In genomic region chr5:79186608-79187007, GRCm38 (mm10) we compare ENCODE assay signal across 27 mouse cellular contexts.
"Had no signal": no experiment of that assay in that cellular context is flagged by ENCODE, and none has a peak within 500 bp of the region (broad histone marks: within the 10 kb centered on the region; RNA-seq: fewer than 3 reads in every experiment).

No protein-coding gene starts in this region.

- ATAC-seq: hindbrain, postnatal 0 days; intestine, embryonic 16.5 days; liver, embryonic 12.5 days had no signal

- H3K27ac ChIP-seq: heart, adult 2 months; heart, embryonic 13.5 days; heart, embryonic 15.5 days; hindbrain, embryonic 13.5 days; hindbrain, embryonic 15.5 days; hindbrain, postnatal 0 days; kidney, embryonic 15.5 days; kidney, postnatal 0 days; layer of hippocampus, adult 2 months; limb, embryonic 13.5 days; limb, embryonic 15.5 days; liver, embryonic 12.5 days; liver, embryonic 14.5 days had no signal

- H3K9me3 ChIP-seq: heart, embryonic 15.5 days; hindbrain, embryonic 13.5 days; hindbrain, embryonic 15.5 days; kidney, embryonic 15.5 days; limb, embryonic 13.5 days; limb, embryonic 15.5 days; liver, embryonic 12.5 days had no signal

- H3K4me1 ChIP-seq: heart, embryonic 13.5 days; heart, embryonic 15.5 days; hindbrain, embryonic 13.5 days; hindbrain, embryonic 15.5 days; kidney, embryonic 15.5 days; limb, embryonic 13.5 days; limb, embryonic 15.5 days; liver, embryonic 12.5 days had no signal

- H3K9ac ChIP-seq: heart, embryonic 13.5 days; heart, embryonic 15.5 days; hindbrain, embryonic 13.5 days; hindbrain, embryonic 15.5 days; kidney, embryonic 15.5 days; limb, embryonic 13.5 days; limb, embryonic 15.5 days; liver, embryonic 12.5 days; liver, embryonic 14.5 days had no signal

- H3K4me2 ChIP-seq: heart, embryonic 11.5 days; heart, embryonic 13.5 days; heart, embryonic 15.5 days; hindbrain, embryonic 13.5 days; hindbrain, embryonic 15.5 days; kidney, embryonic 15.5 days; limb, embryonic 13.5 days; limb, embryonic 15.5 days; liver, embryonic 12.5 days had no signal

- H3K4me3 ChIP-seq: heart, adult 2 months; heart, embryonic 13.5 days; heart, embryonic 15.5 days; hindbrain, embryonic 13.5 days; hindbrain, embryonic 15.5 days; kidney, embryonic 15.5 days; layer of hippocampus, adult 2 months; limb, embryonic 13.5 days; limb, embryonic 15.5 days; liver, embryonic 12.5 days had no signal

- H3K36me3 ChIP-seq: heart, embryonic 13.5 days; heart, embryonic 15.5 days; hindbrain, embryonic 13.5 days; hindbrain, embryonic 15.5 days; kidney, embryonic 15.5 days; limb, embryonic 13.5 days; limb, embryonic 15.5 days; liver, embryonic 12.5 days had no signal

- H3K27me3 ChIP-seq: heart, embryonic 13.5 days; heart, embryonic 15.5 days; hindbrain, embryonic 13.5 days; hindbrain, embryonic 15.5 days; kidney, embryonic 15.5 days; limb, embryonic 13.5 days; limb, embryonic 15.5 days; liver, embryonic 12.5 days had no signal

- DNase-seq: gastrocnemius, postnatal 14 days; gastrocnemius, postnatal 36 days; heart, adult 11 months; heart, adult 2 months; heart, postnatal 14 days; heart, postnatal 36 days; kidney, adult 11 months; kidney, adult 2 months; kidney, adult 9 months; kidney, postnatal 14 days; kidney, postnatal 4 days; layer of hippocampus, postnatal 36 days; left cerebral cortex, postnatal 4 days had no signal
